Mouse (Mus musculus): ENCODE results near the gene Afm. TPM values are rescaled to one million over a fixed set of nuclear protein-coding genes. Genes with fewer than 3 reads are reported as not detected.

Gene Afm
- not detected for total RNA-seq (2021)
- long read RNA-seq, experiment 1 = 0 reads
- long read RNA-seq, experiment 2 = 0 reads

GRCm38 (mm10) chr5:90518356-90519100 lies at the start of gene Afm:
Afm (plus strand) TSS chr5:90518932.
- DNase-seq = no peak
- intact Hi-C loops (cut with DNase I; ENCODE audit: low total_unique reads) = no loop called here

- intact Hi-C loops (cut with DNase I; ENCODE audit: low total_unique reads) = no loop called here
These were observed 47.9 kb upstream of the Afm start for GRCm38 (mm10) chr5:90470836-90471235.

GRCm38 (mm10) chr5:90473902-90474301 lies 44.8 kb upstream of the Afm start:
- DNase-seq = no peak
- intact Hi-C loops (cut with DNase I; ENCODE audit: low total_unique reads) = no loop called here

More at GRCm38 (mm10) chr5:90470836-90471235, 47.9 kb upstream of the Afm start:
- no peak for DNase-seq

- no peak for DNase-seq
- intact Hi-C loops (cut with DNase I; ENCODE audit: low total_unique reads) = no loop called here
These were observed 44.4 kb upstream of the Afm start for GRCm38 (mm10) chr5:90474369-90474768.

- intact Hi-C loops (cut with DNase I; ENCODE audit: low total_unique reads) = no loop called here
- DNase-seq = no peak
These were observed 42.0 kb upstream of the Afm start for GRCm38 (mm10) chr5:90476741-90477140.

GRCm38 (mm10) chr5:90477308-90478140 lies 41.2 kb upstream of the Afm start:
- intact Hi-C loops (cut with DNase I; ENCODE audit: low total_unique reads) = no loop called here

GRCm38 (mm10) chr5:90478886-90479285 lies 39.8 kb upstream of the Afm start:
- DNase-seq = no peak
- intact Hi-C loops (cut with DNase I; ENCODE audit: low total_unique reads) = no loop called here

More at GRCm38 (mm10) chr5:90477308-90478140, 41.2 kb upstream of the Afm start:
- DNase-seq = no peak

DNA sequence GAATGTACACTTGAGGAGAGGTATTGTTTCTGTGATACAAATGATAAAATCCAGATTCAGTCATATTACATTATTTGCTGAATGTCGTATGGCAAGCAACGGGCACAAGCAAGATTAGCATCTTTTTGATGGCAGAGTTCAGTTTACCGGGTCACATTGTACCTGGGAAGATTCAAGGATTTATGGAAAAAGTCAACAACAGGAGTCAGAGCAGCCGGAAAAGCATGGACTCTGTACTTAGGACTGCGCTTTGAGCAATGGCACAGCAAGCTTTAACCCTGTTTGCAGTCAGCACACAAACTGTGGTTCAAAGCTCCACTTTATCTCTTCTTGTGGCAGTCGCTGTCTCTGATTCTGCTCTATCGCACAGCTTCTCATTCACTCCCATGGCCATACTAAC lies 33.1 kb upstream of the Afm start:
- no peak for DNase-seq
- intact Hi-C loops (cut with DNase I; ENCODE audit: low total_unique reads) = no loop called here

GRCm38 (mm10) chr5:90488323-90488722 lies 30.4 kb upstream of the Afm start:
- DNase-seq = no peak
- intact Hi-C loops (cut with DNase I; ENCODE audit: low total_unique reads) = no loop called here

- DNase-seq = no peak
- intact Hi-C loops (cut with DNase I; ENCODE audit: low total_unique reads) = no loop called here
These were observed 28.2 kb upstream of the Afm start, which contains the start of gene Afp for GRCm38 (mm10) chr5:90490518-90490917. Afp (plus strand) TSS chr5:90490737.

DNA sequence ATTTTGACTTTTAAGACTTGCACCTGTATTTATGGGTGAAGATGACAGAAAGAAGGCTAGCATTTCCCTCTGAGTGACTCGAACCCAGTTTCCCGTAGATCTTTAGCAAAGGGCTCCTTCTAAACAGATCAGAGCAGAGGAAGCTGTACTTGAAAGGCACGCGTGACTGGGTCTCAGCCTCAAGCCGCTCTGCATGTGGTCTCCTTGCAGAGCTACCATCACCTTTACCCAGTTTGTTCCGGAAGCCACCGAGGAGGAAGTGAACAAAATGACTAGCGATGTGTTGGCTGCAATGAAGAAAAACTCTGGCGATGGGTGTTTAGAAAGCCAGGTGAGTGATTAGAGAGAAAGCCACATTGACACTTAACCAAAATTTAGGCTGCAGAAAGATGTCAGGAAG lies 26.3 kb upstream of the Afm start:
- no peak for DNase-seq
- intact Hi-C loops (cut with DNase I; ENCODE audit: low total_unique reads) = no loop called here

DNA sequence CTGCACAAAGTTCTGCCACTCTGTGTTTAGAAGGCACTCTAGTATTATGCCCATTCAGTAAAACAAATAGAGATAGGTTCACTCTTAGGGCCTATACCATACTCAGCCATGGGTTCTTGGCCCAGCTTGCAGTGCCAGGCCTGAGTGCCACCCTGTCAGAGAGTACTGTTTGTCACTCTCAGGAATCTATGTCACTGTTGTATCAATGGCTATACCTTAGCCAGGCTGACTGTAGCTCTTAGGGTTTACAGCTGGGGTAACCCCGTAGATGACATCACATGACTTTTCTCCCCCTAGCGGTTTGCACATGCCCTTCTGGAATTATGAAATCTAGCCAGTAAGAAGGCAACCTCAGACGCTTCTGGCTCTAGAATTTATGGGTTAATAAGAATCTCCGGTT lies 24.4 kb upstream of the Afm start:
- intact Hi-C loops (cut with DNase I; ENCODE audit: low total_unique reads) = no loop called here
- DNase-seq = no peak

- intact Hi-C loops (cut with DNase I; ENCODE audit: low total_unique reads) = loop anchor here (5.0 kb wide), 1 partner anchor 447 kb away; no protein-coding TSS in a partner anchor
- no peak for DNase-seq
These were observed 19.2 kb upstream of the Afm start for GRCm38 (mm10) chr5:90499509-90499908.

DNA sequence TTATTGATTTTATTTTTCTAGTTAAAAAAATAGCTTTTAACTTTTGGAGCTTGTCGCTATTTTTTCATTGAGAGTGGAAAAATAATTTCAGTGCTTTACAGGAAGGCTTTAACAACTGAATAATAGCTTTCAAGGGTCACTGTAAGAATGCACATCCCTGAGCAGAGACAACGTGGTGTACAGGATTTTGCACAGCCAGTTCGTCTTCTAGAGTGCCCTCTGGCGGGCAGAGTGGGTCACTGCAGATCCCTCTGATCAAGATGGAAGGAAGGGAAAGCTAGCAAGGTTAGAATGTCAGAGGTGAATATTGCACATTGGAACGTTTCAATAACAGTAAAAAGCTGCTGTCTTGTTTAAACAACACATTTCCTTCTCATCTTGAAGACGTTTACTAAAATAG lies 18.0 kb upstream of the Afm start:
- peak; percentile 61 for DNase-seq
- intact Hi-C loops (cut with DNase I; ENCODE audit: low total_unique reads) = loop anchor here (2.0 kb wide), 1 partner anchor 298 kb away; no protein-coding TSS in a partner anchor

- intact Hi-C loops (cut with DNase I; ENCODE audit: low total_unique reads) = loop anchor here (2.0 kb wide), 1 partner anchor 299 kb away; no protein-coding TSS in a partner anchor
These were observed 17.0 kb upstream of the Afm start for GRCm38 (mm10) chr5:90501752-90502151.

DNA sequence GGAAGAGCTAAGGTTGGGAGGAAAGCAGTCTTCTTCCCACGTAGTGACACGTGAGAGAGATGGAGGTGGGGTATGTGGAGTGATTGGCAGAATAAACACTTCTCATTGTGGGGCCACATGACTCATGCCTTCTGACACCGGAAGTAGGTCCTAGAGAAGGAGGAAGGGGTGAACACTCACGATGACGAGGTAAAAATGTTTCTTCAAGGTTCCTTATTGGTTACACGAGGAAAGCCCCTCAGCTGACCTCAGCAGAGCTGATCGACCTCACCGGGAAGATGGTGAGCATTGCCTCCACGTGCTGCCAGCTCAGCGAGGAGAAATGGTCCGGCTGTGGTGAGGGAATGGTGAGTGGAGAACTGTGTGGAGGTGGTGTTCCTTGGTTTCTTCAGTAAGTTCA lies 14.0 kb upstream of the Afm start:
- intact Hi-C loops (cut with DNase I; ENCODE audit: low total_unique reads) = no loop called here

More at GRCm38 (mm10) chr5:90501752-90502151, 17.0 kb upstream of the Afm start:
- DNase-seq = no peak

GRCm38 (mm10) chr5:90506507-90506906 lies 12.2 kb upstream of the Afm start:
- intact Hi-C loops (cut with DNase I; ENCODE audit: low total_unique reads) = no loop called here

More for the DNA sequence above, 14.0 kb upstream of the Afm start:
- DNase-seq = no peak

GRCm38 (mm10) chr5:90507411-90507949 lies 11.3 kb upstream of the Afm start:
- no peak for DNase-seq
- intact Hi-C loops (cut with DNase I; ENCODE audit: low total_unique reads) = no loop called here

More at GRCm38 (mm10) chr5:90506507-90506906, 12.2 kb upstream of the Afm start:
- no peak for DNase-seq

DNA sequence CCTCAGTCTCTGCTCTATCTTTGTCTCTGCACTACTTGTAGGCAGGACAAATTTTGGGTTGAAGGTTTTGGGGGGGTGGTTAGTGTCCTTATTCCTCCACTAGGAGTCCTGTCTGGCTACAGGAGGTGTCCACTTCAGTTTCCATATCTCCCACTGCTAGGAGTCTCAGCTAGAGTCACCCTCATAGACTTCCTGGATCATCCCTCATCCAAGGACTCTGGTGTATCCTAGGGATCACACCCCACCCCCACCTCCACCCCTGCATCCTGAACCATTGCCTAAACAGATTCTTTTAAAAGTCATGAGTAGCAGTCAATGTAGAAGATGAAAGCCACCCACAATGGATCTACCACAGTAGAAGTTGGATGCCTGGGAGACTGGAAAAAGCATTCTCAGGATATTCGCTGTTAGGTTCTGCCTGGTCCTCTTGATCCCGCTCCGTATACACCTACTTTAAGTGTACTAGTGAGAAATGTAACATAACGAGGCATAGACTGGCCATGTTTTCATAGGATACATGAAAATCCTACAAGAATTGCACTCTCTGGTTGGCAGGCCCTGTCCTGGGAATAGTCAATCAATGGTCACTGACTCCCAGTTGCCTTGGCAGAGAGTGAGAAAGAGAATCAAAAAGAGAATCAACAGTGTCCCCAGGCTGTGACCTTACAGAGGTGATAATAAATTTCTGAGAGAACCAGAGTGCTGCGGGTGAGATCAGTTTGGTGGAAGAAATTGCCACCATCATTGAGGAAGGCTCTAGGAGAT lies 8.7 kb upstream of the Afm start:
- DNase-seq = no peak
- intact Hi-C loops (cut with DNase I; ENCODE audit: low total_unique reads) = no loop called here

All from gastrocnemius, postnatal 14 days (tissue).